Mouse (Mus musculus) embryonic facial prominence, embryonic 15.5 days (tissue): ENCODE measurements around the gene Cul5. TPM values are rescaled to one million over a fixed set of nuclear protein-coding genes. Genes with fewer than 3 reads are reported as not detected.

ENCODE experiments used
- polyA plus RNA-seq: library from polyadenylated mRNA; unstranded; fragments of >200 nt; fragmentation: Nextera tagmentation; extraction: Ambion mirVana; gene quantifications from 2 replicates; pipeline ENCODE4 v1.2.1, GENCODE M21; 2015

Cul5 gene
- polyA plus RNA-seq, 1 experiment from 2014 or later, result 30.9 TPM

Other genes with a start within 250 kb of the Cul5 start
- gene Atm, start 133.3 kb downstream of the Cul5 start, polyA plus RNA-seq, result 11.6 TPM in 2 replicates
- gene Npat, start 133.0 kb downstream of the Cul5 start, polyA plus RNA-seq, result 16.1 and 17.4 TPM in 2 replicates
- 146 and 150 TPM in 2 replicates for gene Acat1, start 59.6 kb downstream of the Cul5 start, polyA plus RNA-seq
- 0.33 and 0.65 TPM in 2 replicates for gene Rab39, start 36.2 kb upstream of the Cul5 start, polyA plus RNA-seq
- gene Slc35f2, start 101.5 kb upstream of the Cul5 start, polyA plus RNA-seq, result 6.4 and 6.7 TPM in 2 replicates
- 72.5 and 86.0 TPM in 2 replicates for gene Sln, start 180.2 kb upstream of the Cul5 start, polyA plus RNA-seq